Mouse (Mus musculus): ENCODE measurements around the gene Tmem131. TPM values are rescaled to one million over a fixed set of nuclear protein-coding genes. Genes with fewer than 3 reads are reported as not detected.

Gene Tmem131
- polyA plus RNA-seq, 1 experiment = 18.8 TPM

- Histone ChIP-seq H3K36me3 (ENCODE audit: control insufficient read depth, insufficient read depth, low read length) (no peaks in the 10 kb centered on the region), H3K4me3 (ENCODE audit: control insufficient read depth, low read depth, low read length) (no peak overlapping the region), H3K27me3 (ENCODE audit: control insufficient read depth, insufficient read depth, low read length) (no peaks in the 10 kb centered on the region), H3K27ac (ENCODE audit: control insufficient read depth, insufficient read depth, low read depth, low read length) (no peak overlapping the region), H3K4me1 (ENCODE audit: control insufficient read depth, insufficient read depth, low read length) (peaks cover 2% of the 10 kb centered on the region; the same call in 1 of the 2 replicates)
- TF ChIP-seq CTCF (IDR thresholded peaks at IDR 0.05; ENCODE audit: control insufficient read depth, insufficient read depth, insufficient replicate concordance, low read depth, low read length) (no peak), POLR2A (IDR thresholded peaks at IDR 0.05; ENCODE audit: control insufficient read depth, low read depth, low read length) (no peak)
Measured at GRCm38 (mm10) chr1:36864757-36865156, 78.7 kb downstream of the Tmem131 start.

- Histone ChIP-seq H3K36me3 (ENCODE audit: control insufficient read depth, insufficient read depth, low read length) (no peaks in the 10 kb centered on the region), H3K4me3 (ENCODE audit: control insufficient read depth, low read depth, low read length) (no peak overlapping the region), H3K27me3 (ENCODE audit: control insufficient read depth, insufficient read depth, low read length) (no peaks in the 10 kb centered on the region), H3K4me1 (ENCODE audit: control insufficient read depth, insufficient read depth, low read length) (peaks cover 2% of the 10 kb centered on the region; the same call in 1 of the 2 replicates), H3K27ac (ENCODE audit: control insufficient read depth, insufficient read depth, low read depth, low read length) (no peak overlapping the region)
- TF ChIP-seq POLR2A (IDR thresholded peaks at IDR 0.05; ENCODE audit: control insufficient read depth, low read depth, low read length) (no peak), CTCF (IDR thresholded peaks at IDR 0.05; ENCODE audit: control insufficient read depth, insufficient read depth, insufficient replicate concordance, low read depth, low read length) (no peak)
Measured at GRCm38 (mm10) chr1:36861775-36862174, 81.7 kb downstream of the Tmem131 start.

- TF ChIP-seq CTCF (IDR thresholded peaks at IDR 0.05; ENCODE audit: control insufficient read depth, insufficient read depth, insufficient replicate concordance, low read depth, low read length) (no peak), POLR2A (IDR thresholded peaks at IDR 0.05; ENCODE audit: control insufficient read depth, low read depth, low read length) (no peak)
- Histone ChIP-seq H3K4me3 (ENCODE audit: control insufficient read depth, low read depth, low read length) (no peak overlapping the region), H3K4me1 (ENCODE audit: control insufficient read depth, insufficient read depth, low read length) (peaks cover 2% of the 10 kb centered on the region; the same call in 1 of the 2 replicates), H3K27me3 (ENCODE audit: control insufficient read depth, insufficient read depth, low read length) (no peaks in the 10 kb centered on the region), H3K36me3 (ENCODE audit: control insufficient read depth, insufficient read depth, low read length) (no peaks in the 10 kb centered on the region), H3K27ac (ENCODE audit: control insufficient read depth, insufficient read depth, low read depth, low read length) (no peak overlapping the region)
Measured at GRCm38 (mm10) chr1:36860876-36861275, 82.6 kb downstream of the Tmem131 start.

GRCm38 (mm10) chr1:36860431-36860849 is 83.0 kb downstream of the Tmem131 start:
- TF ChIP-seq CTCF (IDR thresholded peaks at IDR 0.05; ENCODE audit: control insufficient read depth, insufficient read depth, insufficient replicate concordance, low read depth, low read length) (no peak), POLR2A (IDR thresholded peaks at IDR 0.05; ENCODE audit: control insufficient read depth, low read depth, low read length) (no peak)
- peaks cover 2% of the 10 kb centered on the region; the same call in 1 of the 2 replicates for H3K4me1 ChIP-seq (ENCODE audit: control insufficient read depth, insufficient read depth, low read length)
- no peaks in the 10 kb centered on the region for H3K36me3 ChIP-seq (ENCODE audit: control insufficient read depth, insufficient read depth, low read length)
- no peak overlapping the region for H3K27ac ChIP-seq (ENCODE audit: control insufficient read depth, insufficient read depth, low read depth, low read length)
- no peak overlapping the region for H3K4me3 ChIP-seq (ENCODE audit: control insufficient read depth, low read depth, low read length)
- H3K27me3 ChIP-seq (ENCODE audit: control insufficient read depth, insufficient read depth, low read length) = no peaks in the 10 kb centered on the region

- Histone ChIP-seq H3K27me3 (ENCODE audit: control insufficient read depth, insufficient read depth, low read length) (no peaks in the 10 kb centered on the region), H3K27ac (ENCODE audit: control insufficient read depth, insufficient read depth, low read depth, low read length) (no peak overlapping the region)
- TF ChIP-seq POLR2A (IDR thresholded peaks at IDR 0.05; ENCODE audit: control insufficient read depth, low read depth, low read length) (no peak), CTCF (IDR thresholded peaks at IDR 0.05; ENCODE audit: control insufficient read depth, insufficient read depth, insufficient replicate concordance, low read depth, low read length) (no peak)
Measured at GRCm38 (mm10) chr1:36857081-36857480, 86.4 kb downstream of the Tmem131 start.

GRCm38 (mm10) chr1:36854198-36854765 is 89.2 kb downstream of the Tmem131 start:
- no peak for TF ChIP-seq POLR2A (IDR thresholded peaks at IDR 0.05; ENCODE audit: control insufficient read depth, low read depth, low read length)
- no peak for TF ChIP-seq CTCF (IDR thresholded peaks at IDR 0.05; ENCODE audit: control insufficient read depth, insufficient read depth, insufficient replicate concordance, low read depth, low read length)
- no peak overlapping the region for H3K27ac ChIP-seq (ENCODE audit: control insufficient read depth, insufficient read depth, low read depth, low read length)
- no peak overlapping the region for H3K4me3 ChIP-seq (ENCODE audit: control insufficient read depth, low read depth, low read length)
- H3K36me3 ChIP-seq (ENCODE audit: control insufficient read depth, insufficient read depth, low read length) = no peaks in the 10 kb centered on the region; the same call in 1 of the 2 replicates
- no peaks in the 10 kb centered on the region for H3K27me3 ChIP-seq (ENCODE audit: control insufficient read depth, insufficient read depth, low read length)
- H3K4me1 ChIP-seq (ENCODE audit: control insufficient read depth, insufficient read depth, low read length) = no peaks in the 10 kb centered on the region; the same call in 1 of the 2 replicates

More at GRCm38 (mm10) chr1:36857081-36857480, 86.4 kb downstream of the Tmem131 start:
- H3K4me3 ChIP-seq (ENCODE audit: control insufficient read depth, low read depth, low read length) = no peak overlapping the region
- no peaks in the 10 kb centered on the region; the same call in 1 of the 2 replicates for H3K36me3 ChIP-seq (ENCODE audit: control insufficient read depth, insufficient read depth, low read length)
- peaks cover 2% of the 10 kb centered on the region for H3K4me1 ChIP-seq (ENCODE audit: control insufficient read depth, insufficient read depth, low read length)

- TF ChIP-seq POLR2A (IDR thresholded peaks at IDR 0.05; ENCODE audit: control insufficient read depth, low read depth, low read length) = no peak
Measured at GRCm38 (mm10) chr1:36852085-36852484, 91.4 kb downstream of the Tmem131 start.

More at GRCm38 (mm10) chr1:36852085-36852484, 91.4 kb downstream of the Tmem131 start:
- no peak overlapping the region for H3K27ac ChIP-seq (ENCODE audit: control insufficient read depth, insufficient read depth, low read depth, low read length)
- H3K27me3 ChIP-seq (ENCODE audit: control insufficient read depth, insufficient read depth, low read length) = no peaks in the 10 kb centered on the region
- no peaks in the 10 kb centered on the region; the same call in 1 of the 2 replicates for H3K4me1 ChIP-seq (ENCODE audit: control insufficient read depth, insufficient read depth, low read length)
- H3K36me3 ChIP-seq (ENCODE audit: control insufficient read depth, insufficient read depth, low read length) = no peaks in the 10 kb centered on the region; the same call in 1 of the 2 replicates
- no peak overlapping the region for H3K4me3 ChIP-seq (ENCODE audit: control insufficient read depth, low read depth, low read length)
